Mouse (Mus musculus) cerebellum, adult 2 months (tissue): ENCODE measurements around the gene Rabl6. TPM values are rescaled to one million over a fixed set of nuclear protein-coding genes. Genes with fewer than 3 reads are reported as not detected.
A peak's percentile ranks its signal among the peaks of the same experiment; 100 is the strongest.
"Not testable (repeated sequence)": the region's sequence is repeated elsewhere in the genome, so short reads cannot be mapped to it uniquely, and the experiment has no call there.

Experiments used
- DNase-seq, 2 experiments: peaks; one replicate each; pipeline ENCODE4 v3.0.0; 2021
- H3K27ac ChIP-seq: fragments of 200-500 bp; 2 replicates; pipeline ENCODE4 v1.5.1; 2012; ENCODE audit warnings: low read length, control low read depth, inconsistent platforms; ENCODE audit not compliant: insufficient read depth
- H3K27me3 ChIP-seq: fragments of 200-500 bp; 2 replicates; pipeline ENCODE4 v1.6.1; 2012; ENCODE audit warnings: inconsistent platforms, mild to moderate bottlenecking, low read length, moderate library complexity; ENCODE audit not compliant: control insufficient read depth, insufficient read depth
- H3K4me1 ChIP-seq: fragments of 200-500 bp; 2 replicates; pipeline ENCODE4 v1.6.1; 2011; ENCODE audit warnings: low read length; ENCODE audit not compliant: control insufficient read depth, insufficient read depth
- H3K4me3 ChIP-seq: fragments of 200-500 bp; replicated peaks from 2 replicates; pipeline ENCODE3; 2011; ENCODE audit warnings: mild to moderate bottlenecking, low read depth, low read length, control low read depth; ENCODE audit not compliant: insufficient read depth
- CTCF ChIP-seq: fragments of 200-500 bp; IDR thresholded peaks from 2 replicates; pipeline ENCODE4 v1.5.1; 2011; ENCODE audit warnings: low read depth, mild to moderate bottlenecking, control low read depth, low read length, moderate library complexity, borderline replicate concordance; ENCODE audit not compliant: insufficient read depth
- POLR2A ChIP-seq: fragments of 200-500 bp; IDR thresholded peaks from 2 replicates; pipeline ENCODE4 v1.6.1; 2011; ENCODE audit warnings: low read length, control low read depth, borderline replicate concordance; ENCODE audit not compliant: insufficient read depth
- WGBS: fragments of 180-500 bp; shearing (Covaris S2); methylation state at CpG from one replicate; pipeline ENCODE4 v1.1.7; 2018; 5-methylcytosine and 5-hydroxymethylcytosine counted together
- polyA plus RNA-seq: library from polyadenylated mRNA; depleted of rRNA; stranded (reverse); fragments of >200 nt; gene quantifications from 2 replicates; pipeline ENCODE4 v1.2.3, GENCODE M21; 2012

The Rabl6 gene
- polyA plus RNA-seq, 1 experiment: 161 TPM

DNA sequence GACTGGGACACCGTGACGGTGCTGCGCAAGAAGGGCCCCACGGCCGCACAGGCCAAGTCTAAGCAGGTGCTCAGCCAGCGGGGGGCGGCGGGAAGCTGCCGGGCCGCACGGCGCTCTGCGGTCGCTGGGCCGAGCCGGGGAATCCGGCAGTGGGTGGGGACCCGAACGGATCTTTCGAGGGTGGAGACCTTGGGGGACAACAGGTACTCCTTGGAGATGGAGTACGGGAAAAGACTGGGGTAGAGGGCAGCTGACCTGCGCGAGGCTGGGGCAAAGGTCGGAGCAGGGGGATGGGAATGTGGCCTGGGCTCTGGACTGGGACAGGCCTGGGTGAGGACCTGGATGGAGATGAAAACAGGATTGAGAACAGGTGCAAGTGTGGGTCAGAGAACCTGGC lies 50.4 kb downstream of the Rabl6 start:
- peak overlapping the region; percentile 74 for H3K27ac ChIP-seq
- DNase-seq: no peak
- H3K4me3 ChIP-seq: peak overlapping the region; percentile 88
- no peak for TF ChIP-seq POLR2A
- no peak for TF ChIP-seq CTCF
- H3K4me1 ChIP-seq: peaks cover 28% of the 10 kb centered on the region
- 0% methylated on average over 24 of the region's 24 CpGs for WGBS
- no peaks in the 10 kb centered on the region for H3K27me3 ChIP-seq

DNA sequence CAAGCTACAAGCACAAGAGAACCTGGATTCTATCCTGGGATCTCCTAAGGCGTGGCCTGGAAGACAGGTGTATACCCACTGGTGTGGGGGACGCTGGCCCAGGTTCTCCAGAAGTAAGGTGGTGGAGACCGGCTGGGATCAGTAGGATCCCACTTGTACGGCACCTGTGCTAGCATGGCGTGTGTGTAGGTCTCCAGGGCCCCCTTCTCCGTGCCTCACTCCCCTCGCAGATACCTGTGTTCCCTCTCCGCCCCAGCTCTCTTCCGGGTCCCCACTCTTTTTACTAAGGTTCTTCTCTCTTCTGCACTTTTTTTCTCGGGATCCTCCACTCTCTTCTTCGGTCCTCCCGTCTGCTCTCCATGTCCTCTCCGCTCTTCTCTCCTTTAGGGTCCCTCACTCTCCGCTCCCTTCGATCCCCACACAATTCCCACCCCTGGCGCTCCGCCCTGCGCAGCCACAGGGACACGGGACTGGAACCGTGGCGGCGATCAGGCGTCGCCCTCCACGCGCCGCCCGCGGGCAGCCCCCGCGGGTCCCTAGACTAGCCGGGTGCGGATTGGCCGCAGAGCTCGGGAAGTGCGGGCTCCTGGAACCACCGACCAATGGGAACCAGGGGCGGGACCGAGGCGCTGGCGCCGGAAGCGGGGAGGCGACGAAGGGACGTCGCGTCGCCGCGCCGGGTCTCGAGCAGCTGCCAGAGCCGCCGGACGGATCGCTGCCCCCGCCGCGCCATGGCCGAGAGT lies 50.9 kb downstream of the Rabl6 start, which contains the start of gene Edf1:
Gene Edf1 (plus strand): TSS at position 627 of the 743 bp plus-strand sequence.
- Histone ChIP-seq H3K27ac (peak within 1 kb of the TSS; percentile 97), H3K4me1 (peaks cover 23% of the 10 kb centered on the region), H3K27me3 (no peaks in the 10 kb centered on the region), H3K4me3 (peak within 1 kb of the TSS; percentile 88)
- DNase-seq: peak; percentile 95 to 97
- WGBS: under 1% methylated on average over 61 of the region's 61 CpGs
- TF ChIP-seq CTCF: no peak
- TF ChIP-seq POLR2A: peak; percentile 85

DNA sequence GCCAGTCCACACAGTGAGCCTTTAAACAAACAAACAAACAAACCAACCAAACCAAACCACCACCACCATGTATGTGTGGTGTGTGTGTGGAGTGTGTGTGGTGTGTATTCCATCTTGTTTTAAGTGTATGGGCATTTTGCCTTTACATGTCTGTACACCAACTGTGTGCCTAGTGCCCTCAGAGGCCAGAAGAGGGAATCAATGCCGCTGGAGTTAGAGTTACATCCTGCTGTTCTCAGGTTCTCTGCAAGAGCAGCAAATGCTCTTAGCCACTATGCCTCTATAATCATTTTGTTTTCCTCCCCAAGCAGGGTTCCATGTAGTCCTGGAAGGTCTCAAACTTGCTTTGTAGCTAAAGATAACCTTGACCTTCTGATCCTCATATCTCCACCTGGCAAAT lies 52.0 kb downstream of the Rabl6 start:
- Histone ChIP-seq H3K4me3 (no peak overlapping the region), H3K27ac (0 out of 2 replicates have a peak overlapping the region, but pooled peaks have one; percentile 13), H3K27me3 (no peaks in the 10 kb centered on the region), H3K4me1 (peaks cover 12% of the 10 kb centered on the region; the same call in 1 of the 2 replicates)
- DNase-seq: peak in 1 of 2 experiments; percentile 15
- no peak for TF ChIP-seq CTCF
- TF ChIP-seq POLR2A: no peak
- 41% methylated on average over 1 of the region's 1 CpGs for WGBS

DNA sequence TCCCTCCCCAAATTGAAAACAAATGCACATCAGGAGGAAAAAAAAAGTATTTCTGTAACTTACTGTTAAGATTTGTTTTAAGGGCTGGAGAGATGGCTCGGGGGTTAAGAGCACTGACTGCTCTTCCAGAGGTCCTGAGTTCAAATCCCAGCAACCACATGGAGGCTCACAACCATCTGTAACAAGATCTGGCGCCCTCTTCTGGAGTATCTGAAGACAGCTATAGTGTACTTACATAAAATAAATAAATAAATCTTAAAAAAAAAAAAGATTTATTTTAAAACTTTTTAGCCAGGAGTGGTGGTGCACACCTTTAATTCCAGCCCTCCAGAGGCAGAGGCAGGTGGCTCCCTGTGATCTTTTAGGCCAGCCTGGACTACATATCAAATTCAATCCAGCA lies 52.8 kb downstream of the Rabl6 start:
- not testable (repeated sequence) for H3K4me1 ChIP-seq
- 51% methylated on average over 2 of the region's 2 CpGs for WGBS

DNA sequence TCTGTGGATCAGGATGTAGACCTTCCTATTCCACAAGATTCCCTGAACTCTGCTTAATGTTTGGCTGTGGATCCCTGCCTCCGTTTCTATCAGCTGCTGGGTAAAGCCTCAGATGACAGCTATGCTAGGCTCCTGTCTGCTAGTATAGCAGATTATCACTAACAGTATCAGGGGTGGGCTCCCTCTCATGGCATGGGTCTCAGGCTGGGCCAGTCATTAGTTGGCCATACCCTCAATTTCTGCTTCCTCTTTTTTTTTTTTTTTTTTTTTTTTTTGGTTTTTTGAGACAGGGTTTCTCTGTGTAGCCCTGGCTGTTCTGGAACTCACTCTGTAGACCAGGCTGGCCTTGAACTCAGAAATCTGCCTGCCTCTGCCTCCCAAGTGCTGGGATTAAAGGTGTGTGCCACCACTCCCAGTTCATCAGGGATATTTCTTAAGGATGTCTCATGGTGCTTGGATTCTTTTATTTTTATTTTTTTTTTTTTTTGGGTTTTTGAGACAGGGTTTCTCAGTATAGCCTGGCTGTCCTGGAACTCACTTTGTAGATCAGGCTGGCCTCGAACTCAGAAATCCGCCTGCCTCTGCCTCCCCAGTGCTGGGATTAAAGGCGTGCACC lies 55.0 kb downstream of the Rabl6 start:
- WGBS: 90% methylated on average over 4 of the region's 4 CpGs
- H3K4me3 ChIP-seq, DNase-seq, H3K27me3 ChIP-seq, H3K4me1 ChIP-seq, H3K27ac ChIP-seq: not testable (repeated sequence)

More for the DNA sequence above, 52.8 kb downstream of the Rabl6 start:
- not testable (repeated sequence) for H3K4me3 ChIP-seq, H3K27me3 ChIP-seq, H3K27ac ChIP-seq
- peak in 1 of 2 experiments; percentile 10 for DNase-seq

DNA sequence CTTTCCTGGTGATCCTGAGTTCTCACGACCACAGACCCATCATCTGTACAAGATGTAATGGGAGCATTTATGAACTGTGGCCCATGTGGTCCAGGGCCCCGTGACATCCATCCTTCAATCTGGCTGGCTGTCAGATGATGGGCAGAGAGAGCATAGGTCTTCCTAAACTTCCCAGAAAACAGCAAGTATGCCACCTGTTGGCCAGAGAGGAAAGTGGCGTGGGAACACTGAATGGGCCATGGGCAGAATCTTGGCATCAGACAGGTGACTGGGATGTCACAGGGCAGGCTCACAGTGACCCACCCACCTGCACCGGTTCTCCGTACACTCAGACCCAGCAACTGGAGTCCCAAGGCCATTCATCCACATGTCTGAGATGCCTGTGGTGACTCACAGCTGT lies 57.1 kb downstream of the Rabl6 start:
- H3K27me3 ChIP-seq: no peaks in the 10 kb centered on the region
- peaks cover 1% of the 10 kb centered on the region; the same call in 1 of the 2 replicates for H3K4me1 ChIP-seq
- peak; percentile 70 to 73 for DNase-seq
- no peak overlapping the region for H3K4me3 ChIP-seq
- H3K27ac ChIP-seq: no peak overlapping the region
- no peak for TF ChIP-seq POLR2A
- peak; percentile 83 for TF ChIP-seq CTCF
- 25% methylated on average over 5 of the region's 5 CpGs for WGBS

DNA sequence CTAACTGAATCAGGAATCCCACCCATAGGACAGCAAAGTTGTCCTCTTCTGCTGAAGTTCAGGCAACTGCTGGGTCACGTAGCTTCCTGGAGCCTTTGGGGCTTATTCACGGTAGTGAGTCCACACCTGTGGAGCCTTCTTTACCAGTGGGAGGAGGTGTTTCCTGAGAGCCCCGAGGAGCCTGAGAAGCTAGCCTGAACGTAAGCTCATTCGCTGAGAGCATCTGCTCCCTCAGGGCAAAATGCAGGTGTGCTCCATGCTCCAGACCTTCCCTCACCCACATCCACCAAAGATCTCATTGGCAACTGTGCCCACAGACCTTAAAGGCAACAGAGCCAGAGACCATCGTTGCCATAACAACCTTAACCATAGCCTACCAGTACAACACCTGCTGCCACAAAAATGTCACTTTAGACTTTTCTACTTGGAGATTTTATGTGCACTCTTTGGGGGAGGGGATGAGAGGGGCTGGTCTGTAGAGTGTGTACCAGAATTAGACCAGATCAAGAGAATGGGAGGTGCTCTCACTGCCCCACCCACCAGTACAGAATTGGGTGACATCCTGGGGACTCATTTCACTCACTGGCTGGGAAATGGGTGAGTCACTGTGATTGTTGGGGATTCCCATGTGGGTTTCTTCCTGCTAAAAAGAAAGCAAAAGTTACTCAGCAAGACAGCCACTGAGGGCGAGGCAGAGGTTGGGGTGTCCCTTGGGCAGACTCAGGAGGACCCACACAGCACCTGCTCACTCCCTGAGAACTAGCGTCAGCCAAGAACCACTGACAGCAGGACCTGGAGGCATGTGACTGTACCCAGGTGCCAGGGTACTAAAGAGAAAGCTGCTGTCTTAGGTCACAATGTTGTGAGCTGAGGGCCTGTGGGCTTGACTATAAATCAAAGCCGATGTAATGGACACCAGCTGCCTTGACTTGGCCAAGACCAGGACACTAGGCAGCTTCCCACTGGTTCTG lies 59.0 kb downstream of the Rabl6 start:
- DNase-seq: peak in 1 of 2 experiments; percentile 7
- Histone ChIP-seq H3K27me3 (no peaks in the 10 kb centered on the region), H3K4me3 (no peak overlapping the region), H3K4me1 (0 out of 2 replicates have a peak, but pooled peaks cover 3% of the 10 kb centered on the region), H3K27ac (no peak overlapping the region)
- WGBS: 73% methylated on average over 9 of the region's 9 CpGs
- TF ChIP-seq CTCF: no peak
- TF ChIP-seq POLR2A: no peak
